Mouse (Mus musculus) MEL (cell line): Measurements from ENCODE around the gene Pde1a. TPM values are rescaled to one million over a fixed set of nuclear protein-coding genes. Genes with fewer than 3 reads are reported as not detected.

Source experiments
- DNase-seq: peaks from one replicate; pipeline ENCODE4 v3.0.0; 2011; ENCODE audit warnings: low read depth, low spot score
- H3K27ac ChIP-seq: 2 replicates; pipeline ENCODE4 v1.5.1; 2012; ENCODE audit warnings: low read depth, mild to moderate bottlenecking, control low read depth, low read length, moderate library complexity; ENCODE audit not compliant: control insufficient read depth
- H3K27me3 ChIP-seq, 2 experiments: fragments of 150-350 bp in 1 of 2; sonication (generic) in 1 of 2; 2 replicates each; pipeline ENCODE4 v1.6.1; 2012; ENCODE audit warnings: low read length in 2 of 2, mild to moderate bottlenecking in 2 of 2, improper control_type of control experiment in 1 of 2, moderate library complexity in 1 of 2; ENCODE audit not compliant: insufficient read depth in 2 of 2, control insufficient read depth in 1 of 2
- H3K36me3 ChIP-seq, 2 experiments: 2 replicates each; pipeline ENCODE4 v1.6.1; 2012 to 2014; ENCODE audit warnings: low read length in 2 of 2, improper control_type of control experiment in 1 of 2, inconsistent platforms in 1 of 2, mild to moderate bottlenecking in 1 of 2; ENCODE audit not compliant: insufficient read depth in 2 of 2, control insufficient read depth in 1 of 2
- H3K4me1 ChIP-seq, 2 experiments: fragments of 150-350 bp in 1 of 2; sonication (generic) in 1 of 2; 2 replicates each; pipeline ENCODE4 v1.6.1; 2012; ENCODE audit warnings: low read length in 2 of 2, improper control_type of control experiment in 1 of 2, mild to moderate bottlenecking in 1 of 2; ENCODE audit not compliant: insufficient read depth in 2 of 2, control insufficient read depth in 1 of 2
- H3K4me3 ChIP-seq, 2 experiments: fragments of 150-350 bp in 1 of 2; sonication (generic) in 1 of 2; 2 replicates each; pipeline ENCODE4 v1.5.1; 2012; ENCODE audit warnings: low read depth in 2 of 2, low read length in 2 of 2, mild to moderate bottlenecking in 2 of 2, moderate library complexity in 2 of 2, control low read depth in 1 of 2, improper control_type of control experiment in 1 of 2; ENCODE audit not compliant: control insufficient read depth in 1 of 2, insufficient read depth in 1 of 2
- H3K79me2 ChIP-seq: 2 replicates; pipeline ENCODE4 v1.6.1; 2012; ENCODE audit warnings: mild to moderate bottlenecking, low read length, moderate library complexity; ENCODE audit not compliant: control insufficient read depth, poor library complexity, insufficient read depth
- H3K9ac ChIP-seq: 2 replicates; pipeline ENCODE4 v1.6.1; 2012; ENCODE audit warnings: low read depth, mild to moderate bottlenecking, control low read depth, low read length, moderate library complexity; ENCODE audit not compliant: control insufficient read depth, poor library complexity, severe bottlenecking
- H3K9me3 ChIP-seq: fragments of 150-350 bp; sonication (generic); replicated peaks from 2 replicates; pipeline ENCODE4 v1.6.1; 2012; ENCODE audit warnings: mild to moderate bottlenecking, low read length, improper control_type of control experiment, moderate library complexity; ENCODE audit not compliant: insufficient read depth
- BHLHE40 ChIP-seq: IDR thresholded peaks from 2 replicates; pipeline ENCODE4 v1.6.1; 2012; ENCODE audit warnings: low read depth, mild to moderate bottlenecking, inconsistent platforms, low read length, improper control_type of control experiment, borderline replicate concordance
- CHD2 ChIP-seq: IDR thresholded peaks from 2 replicates; pipeline ENCODE4 v1.6.1; 2011; ENCODE audit warnings: low read length, improper control_type of control experiment
- JUND ChIP-seq: IDR thresholded peaks from 2 replicates; pipeline ENCODE4 v1.6.1; 2011; ENCODE audit warnings: low read depth, mild to moderate bottlenecking, improper control_type of control experiment, low read length
- MAFK ChIP-seq: IDR thresholded peaks from 2 replicates; pipeline ENCODE4 v1.6.1; 2011; ENCODE audit warnings: low read depth, mild to moderate bottlenecking, low read length, improper control_type of control experiment, borderline replicate concordance
- MEF2A ChIP-seq: IDR thresholded peaks from 2 replicates; pipeline ENCODE4 v1.6.1; 2014; ENCODE audit warnings: low read depth, mild to moderate bottlenecking, inconsistent platforms, low read length, improper control_type of control experiment; ENCODE audit not compliant: poor library complexity, insufficient replicate concordance, severe bottlenecking; ENCODE audit errors: extremely low read depth
- MXI1 ChIP-seq: IDR thresholded peaks from 2 replicates; pipeline ENCODE4 v1.6.1; 2011; ENCODE audit warnings: mild to moderate bottlenecking, low read depth, low read length, improper control_type of control experiment
- POLR2AphosphoS2 ChIP-seq: IDR thresholded peaks from 2 replicates; pipeline ENCODE4 v1.6.1; 2011; ENCODE audit warnings: low read length, improper control_type of control experiment
- POLR2AphosphoS5 ChIP-seq: IDR thresholded peaks from 2 replicates; pipeline ENCODE4 v1.6.1; 2012; ENCODE audit warnings: low read depth, borderline replicate concordance, mild to moderate bottlenecking, inconsistent platforms, low read length, moderate library complexity, mixed read lengths
- RAD21 ChIP-seq: IDR thresholded peaks from 2 replicates; pipeline ENCODE4 v1.6.1; 2011; ENCODE audit warnings: mild to moderate bottlenecking, low read depth, low read length, improper control_type of control experiment
- SIN3A ChIP-seq: IDR thresholded peaks from 2 replicates; pipeline ENCODE4 v1.6.1; 2012; ENCODE audit warnings: low read length, improper control_type of control experiment, inconsistent platforms
- TBP ChIP-seq: IDR thresholded peaks from 2 replicates; pipeline ENCODE4 v1.8.0; 2011; ENCODE audit warnings: low read depth, low read length, improper control_type of control experiment
- TCF12 ChIP-seq: IDR thresholded peaks from 2 replicates; pipeline ENCODE4 v1.6.1; 2014; ENCODE audit warnings: low read depth, mild to moderate bottlenecking, inconsistent platforms, low read length, improper control_type of control experiment, moderate library complexity
- UBTF ChIP-seq: IDR thresholded peaks from 2 replicates; pipeline ENCODE4 v1.6.1; 2012; ENCODE audit warnings: low read depth, mild to moderate bottlenecking, inconsistent platforms, low read length, improper control_type of control experiment, moderate library complexity, borderline replicate concordance; ENCODE audit not compliant: insufficient read depth
- polyA plus RNA-seq, 2 experiments: library from polyadenylated mRNA; stranded (reverse) in 1 of 2; unstranded in 1 of 2; fragments of >175 nt in 1 of 2; fragments of >200 nt in 1 of 2; gene quantifications; 2 replicates each; pipeline versions ENCODE4 v1.2.1 to v1.2.4; 2012; ENCODE audit warnings: low replicate concordance in 2 of 2, low read depth in 1 of 2; ENCODE audit not compliant: insufficient read length in 2 of 2, insufficient read depth in 1 of 2, missing spikeins in 1 of 2
- total RNA-seq: library from RNA; depleted of rRNA; stranded (reverse); fragments of 300-350 nt; gene quantifications from 2 replicates; pipeline ENCODE4 v1.2.3, GENCODE M21; 2012

Gene Pde1a
- total and polyA plus RNA-seq, 3 experiments, result not detected

- Histone ChIP-seq H3K36me3 (no peaks in the 10 kb centered on the region), H3K9ac (no peak overlapping the region), H3K27ac (no peak overlapping the region), H3K9me3 (no peaks in the 10 kb centered on the region), H3K27me3 (peaks cover 2 to 12% of the 10 kb centered on the region in 2 experiments; a peak in 3 of 4 replicates), H3K4me3 (no peak overlapping the region), H3K79me2 (no peaks in the 10 kb centered on the region), H3K4me1 (no peaks in the 10 kb centered on the region)
- DNase-seq, result no peak
- TF ChIP-seq RAD21 (no peak), TCF12 (no peak), POLR2AphosphoS5 (no peak)
These were observed 245.5 kb downstream of the Pde1a start for GRCm38 (mm10) chr2:79883631-79884350.

GRCm38 (mm10) chr2:79883210-79883609, 246.0 kb downstream of the Pde1a start:
- Histone ChIP-seq H3K9ac (no peak overlapping the region), H3K4me1 (no peaks in the 10 kb centered on the region), H3K27me3 (peaks cover 2 to 12% of the 10 kb centered on the region in 2 experiments; a peak in 3 of 4 replicates), H3K27ac (no peak overlapping the region), H3K36me3 (no peaks in the 10 kb centered on the region), H3K79me2 (no peaks in the 10 kb centered on the region), H3K9me3 (no peaks in the 10 kb centered on the region), H3K4me3 (no peak overlapping the region)
- TF ChIP-seq BHLHE40 (no peak), MXI1 (no peak), UBTF (no peak), JUND (no peak), MAFK (no peak), MEF2A (no peak), TBP (no peak), POLR2AphosphoS2 (no peak), CHD2 (no peak), SIN3A (no peak)
- DNase-seq, result no peak
